Mouse (Mus musculus) CD4-positive, CD25-positive, alpha-beta regulatory T cell, adult 4 months (primary cell): ENCODE data around the gene Arih1. TPM values are rescaled to one million over a fixed set of nuclear protein-coding genes. Genes with fewer than 3 reads are reported as not detected.
"Not testable (repeated sequence)": the region's sequence is repeated elsewhere in the genome, so short reads cannot be mapped to it uniquely, and the experiment has no call there.

ENCODE experiments used
- ATAC-seq: one replicate; pipeline ENCODE4 v1.8.0; 2017
- polyA plus RNA-seq, 2 experiments: library from polyadenylated mRNA; unstranded; fragments of 100-300 nt; shearing (Covaris generic); gene quantifications; one replicate each; pipeline ENCODE4 v1.2.1; 2017

The Arih1 gene
- polyA plus RNA-seq, 2 experiments from 2014 or later = 29.6 to 30.0 TPM

DNA sequence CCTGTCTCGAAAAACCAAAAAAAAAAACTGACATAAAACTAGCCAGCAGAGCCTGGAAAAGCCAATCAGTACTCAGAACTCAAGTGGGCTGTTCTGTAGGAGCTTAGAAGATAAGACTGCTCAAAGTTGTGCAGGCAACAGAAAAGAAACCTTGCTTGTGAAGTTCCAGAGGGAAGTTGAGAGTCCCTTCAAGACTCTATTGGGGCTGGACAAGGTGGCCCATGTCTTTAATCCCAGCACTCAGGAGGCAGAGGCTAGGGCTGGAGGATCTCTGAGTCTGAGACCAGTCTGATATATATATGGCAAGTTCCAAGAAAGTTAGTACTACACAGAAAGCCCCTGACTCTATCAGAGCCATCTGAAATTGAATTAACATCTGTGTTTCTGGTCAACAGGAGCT lies 28.0 kb downstream of the Arih1 start:
- ATAC-seq = no peak

DNA sequence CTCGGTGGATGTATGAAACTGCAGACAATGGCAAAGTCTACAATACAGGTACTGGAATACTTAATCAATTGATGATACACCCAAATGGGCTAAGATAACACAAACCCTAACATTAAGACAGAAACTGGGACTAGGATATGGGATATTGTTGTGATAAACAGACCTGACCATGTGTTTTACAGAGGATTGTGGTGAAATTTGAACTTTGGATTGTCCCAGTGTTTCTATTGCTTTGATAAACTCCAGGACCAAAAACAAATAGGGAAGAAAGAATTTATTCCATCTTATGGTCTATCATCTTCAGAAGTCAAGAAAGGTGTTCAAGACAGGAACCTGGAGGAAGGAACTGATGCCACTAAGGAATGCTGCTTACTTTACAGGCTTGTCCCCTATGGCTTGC lies 28.7 kb downstream of the Arih1 start:
- no peak for ATAC-seq

DNA sequence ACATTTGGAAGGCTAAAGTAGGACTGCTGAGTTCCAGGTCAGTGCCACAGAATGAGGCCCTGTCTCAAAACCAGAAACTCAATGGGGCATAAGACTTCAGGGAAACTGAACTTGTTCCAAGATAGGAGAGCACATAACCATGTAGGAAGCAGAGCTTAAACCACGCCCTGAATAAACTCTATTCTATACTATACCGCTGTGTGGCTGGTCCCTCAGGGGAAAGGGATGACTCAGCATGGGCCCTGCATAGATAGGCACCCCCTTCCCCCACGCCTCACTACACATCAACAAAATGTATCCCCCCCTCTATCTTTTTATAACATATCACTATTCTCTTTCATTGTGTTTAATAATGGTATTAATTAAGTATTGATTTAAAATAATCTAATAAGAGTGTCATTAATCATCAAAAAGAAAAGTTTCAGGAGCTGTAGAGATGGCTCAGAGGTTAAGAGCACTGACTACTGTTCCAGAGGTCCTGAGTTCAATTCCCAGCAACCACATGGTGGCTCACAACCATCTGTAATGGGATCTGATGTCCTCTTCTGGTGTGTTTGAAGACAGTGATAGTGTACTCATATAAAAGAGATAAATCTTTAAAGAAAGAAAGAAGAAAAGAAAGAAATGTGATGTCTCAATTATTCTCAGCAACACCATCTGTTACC lies 30.9 kb downstream of the Arih1 start:
- no peak for ATAC-seq

DNA sequence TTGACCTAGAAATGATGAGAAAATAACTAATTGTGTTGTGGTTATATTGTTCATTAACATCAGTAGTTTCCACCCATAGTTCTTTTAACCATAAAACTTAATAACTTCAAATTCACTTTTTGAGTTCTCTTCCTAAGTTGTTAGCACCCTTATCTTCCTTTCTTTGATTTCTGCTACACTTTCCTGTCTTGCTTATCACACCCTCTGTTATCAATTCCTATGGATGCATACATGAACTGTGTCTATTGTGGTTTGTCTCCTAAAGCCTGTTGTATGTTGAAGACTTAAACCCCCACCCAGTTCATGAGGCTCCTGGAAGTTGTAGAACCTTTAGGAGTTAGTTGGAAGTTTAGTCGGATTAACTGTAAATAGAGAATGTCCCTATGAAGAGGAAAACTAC lies 52.7 kb downstream of the Arih1 start:
- no peak for ATAC-seq

DNA sequence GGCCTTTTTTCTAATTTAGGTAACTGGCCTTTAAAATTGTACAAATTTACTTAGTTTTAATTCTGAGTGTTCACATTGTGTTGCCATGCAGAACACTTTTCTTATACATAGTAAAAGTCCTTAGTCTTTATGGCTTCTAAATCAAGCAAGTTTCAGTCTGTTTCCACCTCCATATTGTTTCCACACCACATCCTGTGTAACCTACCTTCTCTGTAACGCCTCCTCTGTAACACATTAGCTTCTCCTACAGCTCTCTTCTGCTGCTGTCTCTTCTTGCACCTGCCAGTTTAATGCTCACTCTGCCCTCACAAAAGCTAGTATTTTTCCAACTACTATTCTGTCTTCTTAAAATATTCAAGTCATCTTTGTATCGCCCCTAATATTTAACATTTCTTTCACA lies 54.8 kb downstream of the Arih1 start:
- peak; percentile 95 for ATAC-seq

DNA sequence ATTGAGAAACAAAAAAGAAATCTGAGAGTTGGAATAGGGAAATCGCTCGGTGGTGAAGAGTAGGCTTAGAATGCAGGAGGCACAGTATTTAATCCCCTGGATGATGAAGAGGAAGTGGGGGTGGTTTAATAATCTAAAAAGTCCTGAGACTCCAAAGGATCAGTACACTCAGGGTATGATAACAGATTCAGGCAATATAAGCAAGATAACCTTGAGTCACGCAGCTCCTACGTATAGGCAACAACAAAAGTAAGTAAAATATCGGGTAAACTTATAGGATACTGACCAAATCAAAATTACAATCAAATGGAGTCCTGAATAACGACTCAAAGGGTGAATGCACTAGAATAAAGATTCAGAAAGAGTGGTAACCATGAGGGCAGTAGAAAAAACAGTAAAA lies 65.9 kb downstream of the Arih1 start:
- ATAC-seq = no peak

DNA sequence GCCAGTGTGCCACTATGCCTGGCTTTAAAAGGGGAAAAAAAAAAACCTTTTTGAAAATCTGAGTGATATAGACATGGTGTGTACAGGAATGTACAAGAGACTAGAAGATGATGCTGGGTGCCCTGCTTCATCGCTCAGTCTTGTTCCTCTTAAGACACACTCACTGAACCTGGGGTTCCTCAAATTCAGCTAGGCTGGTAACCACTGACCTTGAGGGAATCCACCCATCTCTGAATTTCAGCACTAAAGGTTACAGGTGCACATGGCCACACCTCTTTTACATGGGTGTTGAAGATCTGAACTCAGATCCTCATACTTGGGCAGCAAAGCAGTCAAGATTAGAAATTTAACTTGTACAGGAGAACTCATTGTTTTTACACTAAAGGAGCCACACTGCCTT lies 79.1 kb downstream of the Arih1 start:
- no peak for ATAC-seq

DNA sequence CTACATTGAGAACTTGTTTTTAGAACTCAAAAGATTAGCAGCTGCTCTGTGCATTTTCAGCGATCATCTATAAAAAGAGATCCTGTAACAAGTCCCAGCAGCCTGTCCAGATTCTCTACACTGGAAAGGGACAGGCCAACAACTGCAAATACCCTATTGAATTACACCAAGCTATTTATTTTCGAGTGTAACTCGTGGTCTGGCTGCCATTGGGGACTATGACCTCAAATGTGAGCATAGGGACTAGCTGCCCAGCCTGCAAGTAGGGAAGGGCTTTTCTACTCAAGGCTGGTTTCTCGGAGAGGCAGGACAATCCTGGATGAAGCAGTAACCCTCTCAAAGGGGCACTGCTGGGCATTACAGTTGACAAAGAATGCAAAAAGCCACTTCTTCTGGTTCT lies 97.3 kb downstream of the Arih1 start:
- ATAC-seq = no peak

DNA sequence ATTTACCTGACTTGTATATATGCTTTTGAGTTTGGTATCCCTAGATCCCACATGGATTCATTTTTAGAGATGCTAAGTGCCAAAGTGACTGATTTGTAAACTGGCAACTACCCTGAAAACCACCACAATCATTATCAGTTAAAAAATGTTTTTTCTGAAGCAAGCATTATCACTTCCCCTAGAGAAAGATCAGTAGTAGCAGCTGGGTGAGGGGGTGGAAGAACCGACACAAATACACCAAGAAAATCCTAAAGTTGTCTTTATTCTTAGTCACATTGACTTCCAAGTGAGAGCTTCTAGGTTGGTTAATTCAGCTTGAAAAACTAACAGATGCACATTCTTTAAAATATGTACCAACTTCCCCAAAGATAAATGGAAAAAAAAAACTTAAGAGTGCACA lies 98.1 kb downstream of the Arih1 start:
- no peak for ATAC-seq

DNA sequence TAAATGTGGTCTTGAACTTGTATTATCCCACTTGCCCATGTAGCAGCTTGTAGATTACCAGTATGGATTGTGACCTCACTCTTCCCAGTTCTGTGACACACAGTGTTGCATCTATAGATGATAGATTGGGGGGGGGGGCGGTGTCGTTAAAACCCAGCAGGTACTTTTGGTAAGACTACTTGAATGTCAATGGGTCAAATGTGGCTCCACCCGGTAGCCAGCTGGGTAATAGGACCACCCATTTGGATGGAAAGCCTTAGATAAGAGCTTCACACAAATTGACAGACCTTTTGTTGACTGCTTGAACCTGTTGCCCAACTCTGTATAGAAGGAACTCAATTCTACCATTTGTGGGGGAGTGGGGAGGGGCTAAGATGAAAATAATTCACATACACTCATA lies 99.0 kb downstream of the Arih1 start:
- no peak for ATAC-seq

DNA sequence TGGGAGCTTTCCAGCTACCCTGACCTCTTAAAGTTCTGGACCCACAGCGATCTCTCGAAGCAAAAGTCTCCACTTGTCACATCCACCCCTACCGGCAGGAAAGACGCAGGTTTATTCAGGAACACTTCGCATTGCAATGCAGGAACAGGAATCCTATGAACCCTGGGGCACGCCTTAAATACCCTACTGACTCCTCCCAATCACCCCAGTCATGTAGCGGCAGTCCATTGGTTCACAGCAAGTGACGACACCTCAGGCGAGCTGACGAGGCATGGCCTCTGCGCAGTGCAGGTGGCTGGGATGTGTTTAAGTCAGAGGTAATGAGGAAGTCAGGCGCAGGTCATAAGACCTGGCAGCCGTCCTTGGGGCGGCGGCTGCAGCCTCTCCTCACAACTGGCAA lies 110.8 kb downstream of the Arih1 start:
- ATAC-seq = no peak

DNA sequence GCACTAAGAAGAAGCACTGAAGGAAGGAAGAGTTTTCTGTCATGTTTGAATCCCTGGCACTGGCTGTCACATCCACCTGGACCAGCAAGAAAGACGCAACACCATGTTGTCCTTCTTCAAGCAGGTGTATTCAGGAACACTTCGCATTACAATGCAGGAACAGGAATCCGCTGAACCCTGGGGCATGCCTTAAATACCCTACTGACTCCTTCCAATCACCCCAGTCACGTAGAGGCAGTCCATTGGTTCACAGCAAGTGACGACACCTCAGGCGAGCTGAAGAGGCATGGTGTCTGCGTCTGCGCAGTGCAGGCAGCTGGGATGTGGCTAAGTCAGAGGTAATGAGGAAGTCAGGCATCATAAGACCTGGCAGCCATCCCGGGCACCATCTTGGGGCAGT lies 116.8 kb downstream of the Arih1 start:
- no peak for ATAC-seq

DNA sequence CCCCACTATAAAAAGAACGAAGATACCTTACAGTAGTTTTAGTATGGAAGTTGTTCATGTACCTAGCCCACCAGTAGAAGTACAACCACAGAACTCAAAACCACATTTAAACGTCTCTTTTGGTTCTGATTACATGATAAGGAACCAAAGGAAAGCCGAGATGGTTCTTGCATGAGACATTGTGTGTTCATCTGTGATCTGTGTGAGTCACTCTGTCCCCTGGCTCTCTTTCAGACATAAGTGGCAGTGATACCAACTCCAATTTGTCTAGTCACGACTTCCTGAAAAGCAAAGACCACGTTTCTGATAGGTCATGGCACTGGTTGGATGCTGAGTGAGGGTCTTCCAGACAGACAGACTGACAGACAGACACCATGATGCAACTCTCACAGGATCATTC lies 117.2 kb downstream of the Arih1 start:
- no peak for ATAC-seq

DNA sequence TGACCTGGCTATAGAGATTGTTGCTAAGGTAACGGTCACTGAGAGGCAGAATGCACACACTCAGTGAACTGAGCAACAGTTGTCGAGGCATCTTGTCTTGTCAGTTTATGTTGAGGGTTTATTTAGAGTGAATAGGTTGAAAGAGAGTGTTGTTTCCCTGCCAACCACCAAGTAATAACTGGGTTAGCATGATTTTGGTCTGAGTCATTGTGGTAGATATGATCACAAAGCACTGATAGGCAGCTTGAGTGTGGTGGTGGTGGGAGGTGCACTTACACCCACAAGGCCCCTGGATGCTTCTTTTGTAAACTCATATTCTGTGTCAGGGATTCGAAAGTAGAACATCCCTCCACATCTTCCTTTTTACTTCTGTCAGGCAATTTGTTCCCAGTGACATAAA lies 125.9 kb downstream of the Arih1 start:
- not testable (repeated sequence) for ATAC-seq

DNA sequence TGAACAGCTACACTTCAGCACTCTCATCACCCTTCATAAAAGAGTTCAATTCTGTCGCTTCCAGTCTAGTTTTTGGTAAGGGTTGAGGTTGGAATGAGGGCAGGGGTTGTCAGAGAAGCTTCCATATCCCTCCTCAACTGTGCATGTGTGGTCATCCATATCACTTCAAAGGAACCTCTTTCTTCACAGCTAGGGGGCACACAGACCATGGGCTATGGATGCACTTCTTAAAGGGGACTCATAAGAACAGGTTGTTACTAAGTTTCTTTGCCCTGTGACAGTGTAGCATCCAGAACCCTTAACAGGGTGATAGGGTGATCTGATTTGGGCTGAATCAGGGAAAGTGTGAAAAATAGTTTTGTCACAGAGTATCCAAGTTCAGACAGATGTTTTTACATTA lies 128.4 kb downstream of the Arih1 start:
- ATAC-seq = not testable (repeated sequence)

DNA sequence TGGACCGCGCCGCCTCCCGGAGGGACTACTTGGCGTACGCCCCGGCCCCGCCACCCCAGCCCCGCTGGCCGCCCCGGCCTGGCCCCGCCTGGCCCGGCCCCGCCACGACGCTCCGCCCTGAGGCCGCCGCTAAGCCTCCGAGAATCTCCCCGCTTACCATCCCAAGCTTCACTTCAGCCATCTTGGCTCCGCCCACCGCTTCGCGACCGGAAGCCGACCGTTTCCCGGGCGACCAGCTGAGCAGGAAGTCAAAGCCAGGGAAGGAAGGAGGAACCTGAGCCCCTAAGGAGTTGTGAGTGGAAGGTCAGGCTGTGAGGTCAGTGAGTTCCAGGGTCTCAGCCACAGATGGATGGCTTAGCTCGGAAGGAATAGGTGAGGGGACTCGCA lies 133.2 kb downstream of the Arih1 start, which contains the start of gene Bbs4:
Gene Bbs4 (minus strand): TSS at position 256 of the 387 bp plus-strand sequence.
- ATAC-seq = peak; percentile 96

DNA sequence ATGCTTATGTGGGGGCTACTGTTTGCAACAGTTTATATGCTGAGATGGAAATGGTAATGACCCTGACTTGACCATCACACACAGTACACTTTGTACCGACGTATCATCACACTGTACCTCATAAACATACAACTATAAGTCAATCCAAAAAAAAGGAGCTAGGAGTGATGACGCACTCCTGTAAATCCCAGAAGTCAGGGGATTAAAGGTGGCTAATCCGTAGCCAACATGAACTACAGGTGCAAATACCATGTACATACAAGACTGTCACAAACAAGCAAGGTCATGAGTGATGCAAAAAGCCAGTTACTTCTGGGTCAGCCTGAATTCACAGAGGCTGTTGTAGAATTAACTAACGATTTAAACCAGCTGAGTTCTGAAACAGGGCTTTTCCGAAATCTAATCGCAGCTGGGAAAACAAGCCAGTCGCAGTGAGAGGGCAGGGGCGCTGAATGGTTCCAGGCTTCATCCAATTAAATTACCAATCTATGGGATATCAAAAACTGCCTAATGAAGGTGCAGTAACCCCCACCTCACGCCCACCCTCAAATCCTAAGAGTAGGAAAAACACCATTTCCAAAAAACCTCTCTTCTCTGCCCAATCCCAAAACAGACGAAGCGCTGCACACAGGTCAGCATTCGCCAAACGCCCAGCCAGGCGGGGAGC lies 133.7 kb downstream of the Arih1 start:
- ATAC-seq = no peak

DNA sequence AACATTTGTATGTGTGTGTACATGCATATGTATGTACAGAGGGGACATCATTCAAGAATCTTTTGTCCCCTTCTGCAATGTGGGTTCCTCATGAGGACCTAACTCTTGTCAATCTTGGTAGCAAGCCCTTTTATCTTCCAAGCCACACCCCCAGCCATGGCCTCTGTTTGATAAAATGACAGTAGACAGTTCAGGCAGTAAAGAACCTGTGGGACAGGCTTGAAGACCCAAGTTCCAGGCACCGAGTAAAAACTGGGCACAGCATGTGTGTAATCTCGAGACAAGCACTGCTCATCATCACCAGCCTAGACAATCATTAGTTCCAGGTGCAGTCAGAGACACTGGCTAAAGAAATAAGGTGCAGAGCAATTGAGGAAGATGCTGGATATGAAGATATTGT lies 140.2 kb downstream of the Arih1 start:
- no peak for ATAC-seq

DNA sequence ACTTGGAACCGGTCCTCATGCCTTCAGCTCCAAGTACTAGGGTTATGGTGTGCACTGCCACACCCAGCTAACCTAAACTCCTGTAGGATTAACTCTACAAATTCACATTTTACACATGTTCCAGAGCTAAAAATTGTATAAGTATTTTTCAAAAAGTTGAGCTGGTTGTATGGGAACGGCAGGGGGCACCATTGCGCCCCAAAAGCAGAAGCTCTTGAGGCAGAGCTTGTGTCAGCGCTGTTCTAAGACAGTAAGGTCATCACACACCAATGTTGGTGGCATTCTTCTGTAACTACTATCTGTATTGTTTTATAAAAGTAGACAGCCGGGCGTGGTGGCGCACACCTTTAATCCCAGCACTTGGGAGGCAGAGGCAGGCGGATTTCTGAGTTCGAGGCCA lies 146.4 kb downstream of the Arih1 start:
- peak; percentile 37 for ATAC-seq

DNA sequence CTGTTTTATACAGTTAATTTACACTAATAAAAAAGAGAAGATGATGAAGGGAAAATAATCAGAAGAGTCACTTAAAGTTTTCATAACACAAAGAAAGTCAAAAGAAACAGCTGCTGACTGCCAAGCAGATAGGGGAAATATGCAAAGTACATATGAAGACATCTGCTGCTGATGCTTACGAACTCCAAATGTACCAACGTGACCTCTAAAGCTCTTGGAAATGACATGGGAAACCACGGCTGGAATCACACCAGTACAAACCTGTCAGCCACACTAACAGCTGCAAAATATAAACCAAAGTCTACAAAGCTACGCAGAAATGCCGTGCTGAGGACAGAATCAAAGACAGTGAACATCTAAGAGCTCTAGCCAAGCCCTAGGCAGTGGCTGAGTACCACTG lies 147.3 kb downstream of the Arih1 start:
- ATAC-seq = no peak

DNA sequence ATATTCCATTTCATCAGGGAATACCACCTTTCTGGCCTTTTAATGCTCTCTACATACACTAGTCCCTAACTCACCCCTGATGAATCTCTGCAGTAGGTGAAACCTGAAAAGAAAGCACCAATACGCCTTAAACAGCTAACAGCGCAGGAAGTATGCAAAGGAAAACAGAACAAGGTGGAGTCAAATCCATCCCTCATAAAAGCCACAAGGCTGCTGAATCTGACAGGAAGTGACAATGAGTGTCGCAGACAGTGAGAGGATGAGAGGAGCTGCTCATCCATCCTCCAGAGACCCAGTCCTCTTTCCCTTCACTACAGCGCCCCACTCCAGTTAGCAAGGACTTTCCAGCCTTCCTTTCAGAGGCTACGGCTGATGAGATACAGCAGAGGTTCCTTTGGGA lies 148.0 kb downstream of the Arih1 start:
- peak; percentile 77 for ATAC-seq
